Mouse (Mus musculus): ENCODE data around the gene Rcan1. TPM values are rescaled to one million over a fixed set of nuclear protein-coding genes. Genes with fewer than 3 reads are reported as not detected.

Gene Rcan1
- polyA plus RNA-seq, 2 experiments, result 28.2 to 38.0 TPM

GRCm38 (mm10) chr16:92365477-92365876 is 105.2 kb downstream of the Rcan1 start:
- H3K4me2 ChIP-seq (replicated peaks; ENCODE audit: low read depth, low read length, severe bottlenecking), result no peak overlapping the region
- H3K4me3 ChIP-seq (replicated peaks; ENCODE audit: low read length), result no peak overlapping the region
- H3K9me3 ChIP-seq (ENCODE audit: control insufficient read depth, low read length), result no peaks in the 10 kb centered on the region
- 55% methylated on average over 7 of the region's 7 CpGs for WGBS
- H3K4me1 ChIP-seq (ENCODE audit: control insufficient read depth, insufficient read depth, low read length), result peaks cover 7% of the 10 kb centered on the region; the same call in 1 of the 2 replicates
- 0 out of 2 replicates have a peak overlapping the region, but pooled peaks have one; percentile 26 for H3K27ac ChIP-seq (replicated peaks; ENCODE audit: low read depth, low read length)
- no peaks in the 10 kb centered on the region for H3K27me3 ChIP-seq (ENCODE audit: control insufficient read depth, insufficient read depth, low read length)
- DNase-seq (ENCODE audit: low spot score) (no peak), ATAC-seq (ENCODE audit: low FRiP score, low read depth) (peak; percentile 63; the same call in 1 of the 2 replicates)
- H3K9ac ChIP-seq (ENCODE audit: low read depth, low read length, severe bottlenecking), result no peak overlapping the region
- no peaks in the 10 kb centered on the region for H3K36me3 ChIP-seq (ENCODE audit: control insufficient read depth, insufficient read depth, low read length)
- no peak for TF ChIP-seq POLR2A (IDR thresholded peaks at IDR 0.05; ENCODE audit: borderline replicate concordance, extremely low read depth, insufficient read depth, insufficient read length)

GRCm38 (mm10) chr16:92360711-92361110 is 110.0 kb downstream of the Rcan1 start:
- no peak overlapping the region for H3K4me2 ChIP-seq (replicated peaks; ENCODE audit: low read depth, low read length, severe bottlenecking)
- no peak for TF ChIP-seq POLR2A (IDR thresholded peaks at IDR 0.05; ENCODE audit: borderline replicate concordance, extremely low read depth, insufficient read depth, insufficient read length)
- ATAC-seq (ENCODE audit: low FRiP score, low read depth) (no peak), DNase-seq (ENCODE audit: low spot score) (no peak)
- H3K4me3 ChIP-seq (replicated peaks; ENCODE audit: low read length), result no peak overlapping the region
- WGBS, result 82% methylated on average over 7 of the region's 7 CpGs
- H3K27me3 ChIP-seq (ENCODE audit: control insufficient read depth, insufficient read depth, low read length), result no peaks in the 10 kb centered on the region
- no peak overlapping the region for H3K27ac ChIP-seq (replicated peaks; ENCODE audit: low read depth, low read length)
- no peak overlapping the region for H3K9ac ChIP-seq (ENCODE audit: low read depth, low read length, severe bottlenecking)
- H3K36me3 ChIP-seq (ENCODE audit: control insufficient read depth, insufficient read depth, low read length), result no peaks in the 10 kb centered on the region
- H3K4me1 ChIP-seq (ENCODE audit: control insufficient read depth, insufficient read depth, low read length), result 0 out of 2 replicates have a peak, but pooled peaks cover 5% of the 10 kb centered on the region
- H3K9me3 ChIP-seq (ENCODE audit: control insufficient read depth, low read length), result no peaks in the 10 kb centered on the region

GRCm38 (mm10) chr16:92359229-92359628 is 111.4 kb downstream of the Rcan1 start, which contains the start of gene Kcne1:
Kcne1 (minus strand) TSS chr16:92359468.
- Histone ChIP-seq H3K4me1 (ENCODE audit: control insufficient read depth, insufficient read depth, low read length) (peaks cover 8% of the 10 kb centered on the region; the same call in 1 of the 2 replicates), H3K27ac (replicated peaks; ENCODE audit: low read depth, low read length) (no peak within 1 kb of the TSS), H3K36me3 (ENCODE audit: control insufficient read depth, insufficient read depth, low read length) (no peaks in the 10 kb centered on the region), H3K9ac (ENCODE audit: low read depth, low read length, severe bottlenecking) (no peak within 1 kb of the TSS), H3K27me3 (ENCODE audit: control insufficient read depth, insufficient read depth, low read length) (no peaks in the 10 kb centered on the region), H3K4me3 (replicated peaks; ENCODE audit: low read length) (no peak within 1 kb of the TSS), H3K4me2 (replicated peaks; ENCODE audit: low read depth, low read length, severe bottlenecking) (no peak within 1 kb of the TSS), H3K9me3 (ENCODE audit: control insufficient read depth, low read length) (no peaks in the 10 kb centered on the region)
- DNase-seq (ENCODE audit: low spot score), result no peak
- TF ChIP-seq POLR2A (IDR thresholded peaks at IDR 0.05; ENCODE audit: borderline replicate concordance, extremely low read depth, insufficient read depth, insufficient read length), result no peak
- WGBS, result 49% methylated on average over 9 of the region's 9 CpGs
- ATAC-seq (ENCODE audit: low FRiP score, low read depth), result no peak

- peaks cover 13% of the 10 kb centered on the region for H3K4me1 ChIP-seq (ENCODE audit: control insufficient read depth, insufficient read depth, low read length)
- TF ChIP-seq POLR2A (IDR thresholded peaks at IDR 0.05; ENCODE audit: borderline replicate concordance, extremely low read depth, insufficient read depth, insufficient read length), result no peak
- no peaks in the 10 kb centered on the region for H3K27me3 ChIP-seq (ENCODE audit: control insufficient read depth, insufficient read depth, low read length)
- no peaks in the 10 kb centered on the region for H3K36me3 ChIP-seq (ENCODE audit: control insufficient read depth, insufficient read depth, low read length)
- no peaks in the 10 kb centered on the region for H3K9me3 ChIP-seq (ENCODE audit: control insufficient read depth, low read length)
- no peak overlapping the region for H3K4me3 ChIP-seq (replicated peaks; ENCODE audit: low read length)
- DNase-seq (ENCODE audit: low spot score) (no peak), ATAC-seq (ENCODE audit: low FRiP score, low read depth) (no peak)
- H3K4me2 ChIP-seq (replicated peaks; ENCODE audit: low read depth, low read length, severe bottlenecking), result no peak overlapping the region
- WGBS, result 26% methylated on average over 9 of the region's 9 CpGs
- no peak overlapping the region for H3K27ac ChIP-seq (replicated peaks; ENCODE audit: low read depth, low read length)
- no peak overlapping the region for H3K9ac ChIP-seq (ENCODE audit: low read depth, low read length, severe bottlenecking)
Measured at GRCm38 (mm10) chr16:92358734-92359133, 111.9 kb downstream of the Rcan1 start.

DNA sequence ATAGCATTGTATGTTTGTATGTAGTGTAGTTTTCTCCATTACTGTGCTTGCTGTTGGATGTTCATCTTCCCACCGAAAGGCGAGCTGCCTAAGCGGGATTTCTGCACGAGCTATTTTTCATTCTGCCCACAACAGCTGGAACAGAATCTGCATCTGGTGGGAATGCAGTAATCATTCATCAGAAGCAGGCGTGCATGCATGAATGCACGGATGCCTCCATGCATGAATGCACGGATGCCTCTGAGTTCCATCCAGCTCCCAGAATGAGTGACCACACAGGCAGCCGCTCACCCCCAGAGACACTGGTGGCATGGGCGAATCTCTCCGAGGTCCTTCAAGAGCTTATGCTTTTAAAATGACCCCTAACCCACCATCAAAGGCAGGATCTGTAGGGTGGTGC is 113.1 kb downstream of the Rcan1 start:
- no peak for TF ChIP-seq POLR2A (IDR thresholded peaks at IDR 0.05; ENCODE audit: borderline replicate concordance, extremely low read depth, insufficient read depth, insufficient read length)
- Histone ChIP-seq H3K27ac (replicated peaks; ENCODE audit: low read depth, low read length) (no peak overlapping the region), H3K4me1 (ENCODE audit: control insufficient read depth, insufficient read depth, low read length) (peaks cover 16% of the 10 kb centered on the region), H3K27me3 (ENCODE audit: control insufficient read depth, insufficient read depth, low read length) (no peaks in the 10 kb centered on the region), H3K9ac (ENCODE audit: low read depth, low read length, severe bottlenecking) (no peak overlapping the region), H3K4me3 (replicated peaks; ENCODE audit: low read length) (no peak overlapping the region), H3K36me3 (ENCODE audit: control insufficient read depth, insufficient read depth, low read length) (no peaks in the 10 kb centered on the region), H3K9me3 (ENCODE audit: control insufficient read depth, low read length) (no peaks in the 10 kb centered on the region), H3K4me2 (replicated peaks; ENCODE audit: low read depth, low read length, severe bottlenecking) (no peak overlapping the region)
- ATAC-seq (ENCODE audit: low FRiP score, low read depth) (no peak), DNase-seq (ENCODE audit: low spot score) (no peak)
- 69% methylated on average over 10 of the region's 10 CpGs for WGBS
